Mouse (Mus musculus) layer of hippocampus, postnatal 36 days (tissue): ENCODE data around the gene Pgap3. TPM values are rescaled to one million over a fixed set of nuclear protein-coding genes. Genes with fewer than 3 reads are reported as not detected.
"Not testable (repeated sequence)": the region's sequence is repeated elsewhere in the genome, so short reads cannot be mapped to it uniquely, and the experiment has no call there.

ENCODE experiments used
- DNase-seq, 2 experiments: peaks; one replicate each; pipeline ENCODE4 v3.0.0; 2022
- total RNA-seq, 2 experiments: library from RNA; stranded (reverse); gene quantifications; 2 replicates each; pipeline ENCODE4 v1.2.3; 2021

The Pgap3 gene
- total RNA-seq, 2 experiments from 2014 or later, result 8.3 to 8.4 TPM

GRCm38 (mm10) chr11:98412273-98412796 lies 12.0 kb upstream of the Pgap3 start, which contains the start of gene Erbb2:
TSS of gene Erbb2 (plus strand) at chr11:98412470.
- DNase-seq, result peak in 1 of 2 experiments; percentile 22

DNA sequence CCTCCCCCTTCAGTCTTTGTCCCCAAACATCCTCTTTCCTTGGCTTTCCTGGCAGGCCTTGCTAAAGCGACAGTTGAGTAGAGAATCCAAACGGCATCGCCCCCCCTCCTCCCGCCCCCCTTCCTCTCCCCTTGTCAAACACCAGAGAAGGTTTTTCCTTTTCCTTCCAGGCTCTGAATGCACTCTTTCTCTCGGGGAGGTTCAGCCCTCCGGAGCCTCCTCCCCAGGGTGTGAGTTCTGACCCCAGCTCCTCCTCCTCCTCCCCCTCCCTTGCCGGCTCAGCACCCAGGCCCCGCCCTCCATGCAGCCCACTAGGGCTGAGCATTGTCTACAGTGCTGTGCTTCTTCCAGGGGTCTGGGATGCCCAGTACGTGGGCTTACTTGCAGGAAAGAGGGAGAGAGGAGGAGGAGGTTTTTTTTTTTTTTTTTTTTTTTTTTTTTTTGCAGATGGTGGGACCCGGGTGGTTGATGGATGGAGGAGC lies 9.1 kb upstream of the Pgap3 start:
- DNase-seq, result no peak

DNA sequence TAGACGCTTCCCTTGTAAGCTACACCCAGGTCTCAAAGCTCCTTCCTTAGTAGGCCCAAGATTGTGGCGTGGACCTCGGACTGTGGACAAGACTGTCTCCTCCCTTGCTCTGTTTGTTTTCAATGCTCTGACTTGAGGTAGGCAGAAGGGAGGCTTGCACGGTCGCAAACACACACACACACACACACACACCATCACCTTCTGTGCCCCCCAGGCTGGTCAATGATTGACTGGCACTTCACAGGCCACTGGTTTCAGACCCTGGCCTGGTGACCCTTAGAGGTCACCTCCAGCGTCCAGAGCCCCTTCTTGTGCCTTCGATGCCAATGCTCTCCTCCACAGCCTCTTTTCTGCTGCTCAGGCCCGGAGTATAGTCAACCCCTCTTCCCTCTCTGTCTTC lies 8.6 kb upstream of the Pgap3 start:
- no peak for DNase-seq

DNA sequence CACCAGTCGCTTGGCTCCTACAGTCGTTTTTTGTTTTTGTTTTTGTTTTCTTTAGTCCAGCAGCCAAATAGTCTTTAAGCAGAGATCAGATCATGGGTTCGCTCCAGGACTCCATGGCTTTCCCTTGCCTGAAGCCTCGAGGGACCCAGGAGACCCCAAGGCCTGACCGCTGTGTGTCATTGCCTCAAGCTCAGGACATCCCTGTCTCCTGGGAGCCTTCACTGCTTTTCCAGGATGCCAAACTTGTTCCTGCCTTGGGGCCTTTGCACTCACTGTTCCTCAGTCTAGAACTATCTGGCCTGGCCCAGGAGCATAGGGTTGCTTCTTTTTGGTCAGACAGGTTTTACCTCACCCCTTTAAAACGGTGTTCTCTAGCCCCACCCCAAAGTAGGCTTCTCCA lies 6.3 kb upstream of the Pgap3 start:
- DNase-seq, result no peak

DNA sequence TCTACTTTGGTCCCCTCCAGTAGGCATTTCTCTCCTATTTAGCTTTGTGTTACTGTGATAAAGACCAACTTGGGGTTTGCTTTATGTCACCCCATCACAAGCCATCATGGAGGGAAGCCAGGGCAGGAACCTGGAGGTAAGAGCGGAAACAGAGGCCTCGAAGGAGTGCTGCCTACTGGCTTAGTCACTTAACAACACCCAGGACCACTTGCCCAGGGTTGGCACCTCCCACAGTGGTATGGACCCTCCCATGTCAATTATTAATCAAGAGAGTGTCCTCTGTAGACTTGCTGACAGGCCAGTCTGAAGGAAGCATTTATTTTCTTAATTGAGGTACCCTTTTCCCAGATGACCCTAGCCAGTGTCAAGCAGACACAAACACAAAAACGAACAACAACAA lies 526 bp upstream of the Pgap3 start:
- no peak for DNase-seq

GRCm38 (mm10) chr11:98397946-98398345 lies 2.3 kb downstream of the Pgap3 start:
- DNase-seq, result no peak

DNA sequence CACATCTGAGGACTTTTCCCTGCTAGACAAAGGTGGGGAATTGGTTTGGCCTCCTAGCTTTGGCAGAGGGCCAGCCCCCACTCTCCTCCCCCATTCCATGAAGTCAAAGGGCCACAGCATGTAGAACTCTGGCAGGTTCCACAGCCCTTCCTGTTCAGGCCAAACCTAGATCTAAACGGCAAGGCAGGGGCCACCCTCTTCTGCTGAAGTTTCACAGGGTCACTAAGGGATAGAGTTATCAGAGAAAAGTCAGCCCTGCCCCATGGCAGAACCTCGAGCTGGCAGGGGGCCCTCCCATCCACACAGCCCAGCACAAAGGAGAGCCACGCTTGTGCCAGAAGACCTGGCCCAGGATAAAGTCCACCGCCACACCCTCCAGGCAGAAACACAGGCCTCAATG lies 5.2 kb downstream of the Pgap3 start:
- no peak for DNase-seq

GRCm38 (mm10) chr11:98394301-98394700 lies 6.0 kb downstream of the Pgap3 start:
- no peak for DNase-seq

- DNase-seq, result no peak
Observed at GRCm38 (mm10) chr11:98393317-98393716, 7.0 kb downstream of the Pgap3 start.

DNA sequence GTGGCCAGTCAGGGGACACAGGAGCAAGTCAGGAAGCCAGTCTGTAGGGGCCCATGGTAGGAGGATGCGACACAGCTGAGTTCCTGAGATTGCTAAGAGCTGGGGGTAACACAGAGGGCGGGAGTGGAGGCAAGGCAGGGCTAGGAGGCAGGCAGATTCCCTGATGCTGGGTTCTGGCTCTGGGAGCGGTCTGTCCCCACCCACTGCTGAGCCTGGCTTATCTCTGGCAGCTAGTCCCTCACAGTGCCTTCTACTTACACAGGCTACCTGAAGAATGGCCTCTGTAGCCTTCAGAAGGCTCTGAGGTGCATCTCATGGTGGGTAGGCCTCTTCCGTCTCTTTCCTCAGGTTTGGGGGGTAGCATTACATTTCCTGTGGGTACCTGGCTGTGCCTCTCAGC lies 7.6 kb downstream of the Pgap3 start:
- DNase-seq, result no peak

DNA sequence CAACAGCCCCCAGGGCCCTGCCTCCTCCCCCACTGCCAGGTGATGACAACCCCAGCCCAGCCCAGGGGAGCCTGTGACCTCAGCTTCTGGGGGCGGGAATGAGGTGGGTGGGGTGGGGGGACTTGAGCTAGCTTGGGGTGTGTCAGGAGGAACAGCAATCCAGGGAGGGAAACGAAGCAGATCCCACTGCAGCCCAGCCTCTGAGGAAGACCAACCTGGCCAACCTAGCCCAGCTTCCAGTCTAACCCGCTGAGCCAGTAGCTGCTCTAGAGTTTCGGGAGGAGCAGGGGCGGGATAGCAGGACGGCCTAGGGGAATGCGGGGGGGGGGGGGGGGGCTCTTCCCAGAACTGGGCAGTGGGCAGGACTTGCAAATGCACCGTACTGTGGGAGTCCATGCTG lies 8.3 kb downstream of the Pgap3 start:
- DNase-seq, result no peak

DNA sequence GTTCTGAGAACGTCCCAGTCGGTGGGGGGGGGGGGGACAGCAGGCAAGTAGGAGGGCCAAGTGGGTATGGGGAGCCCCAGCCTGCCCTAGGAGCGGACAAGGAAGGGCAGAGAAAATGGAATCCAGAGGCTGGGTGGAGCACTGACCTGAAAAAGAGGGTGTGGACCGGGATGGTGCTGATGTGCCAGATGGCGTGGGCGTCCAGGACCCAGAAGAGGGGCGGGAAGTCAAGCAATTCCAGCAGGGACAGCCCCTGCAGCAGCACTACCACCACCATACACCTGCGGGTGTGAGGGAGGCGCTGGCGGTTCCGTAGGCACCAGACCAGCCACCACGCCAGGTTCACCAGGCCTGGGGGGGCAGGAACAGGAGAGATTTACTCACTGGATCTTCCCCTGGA lies 10.1 kb downstream of the Pgap3 start:
- no peak for DNase-seq

DNA sequence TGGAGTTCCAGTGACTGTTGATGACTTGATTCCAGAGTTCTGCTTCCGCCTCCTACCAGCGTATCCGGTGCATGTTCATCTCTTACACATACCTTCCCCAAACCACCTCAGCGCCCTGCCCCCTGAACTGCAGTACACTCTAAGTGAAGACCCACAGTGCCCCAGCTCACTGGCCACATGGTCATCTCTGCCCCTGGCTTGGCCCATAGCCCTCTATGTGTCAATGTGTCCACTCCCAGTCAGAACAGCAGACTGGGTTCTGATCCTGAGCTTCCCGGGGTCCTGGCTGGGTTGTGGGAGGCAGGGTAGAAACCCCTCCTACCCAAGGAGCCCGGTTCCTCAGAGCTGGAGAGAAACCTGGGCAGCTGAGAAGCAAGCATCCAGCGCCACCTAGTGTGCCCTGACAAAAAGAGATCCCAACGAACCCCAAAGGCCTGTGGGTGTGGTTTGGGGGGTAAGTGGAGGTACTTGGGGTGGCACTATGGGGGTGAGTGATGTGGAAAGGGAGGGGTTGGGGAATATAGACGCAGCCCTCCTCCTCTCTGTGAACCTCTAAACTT lies 11.0 kb downstream of the Pgap3 start:
- peak; percentile 56 to 57 for DNase-seq

GRCm38 (mm10) chr11:98388282-98388681 lies 12.0 kb downstream of the Pgap3 start:
- no peak for DNase-seq

GRCm38 (mm10) chr11:98387056-98387577 lies 13.2 kb downstream of the Pgap3 start:
- no peak for DNase-seq

GRCm38 (mm10) chr11:98386596-98386995 lies 13.7 kb downstream of the Pgap3 start:
- no peak for DNase-seq

DNA sequence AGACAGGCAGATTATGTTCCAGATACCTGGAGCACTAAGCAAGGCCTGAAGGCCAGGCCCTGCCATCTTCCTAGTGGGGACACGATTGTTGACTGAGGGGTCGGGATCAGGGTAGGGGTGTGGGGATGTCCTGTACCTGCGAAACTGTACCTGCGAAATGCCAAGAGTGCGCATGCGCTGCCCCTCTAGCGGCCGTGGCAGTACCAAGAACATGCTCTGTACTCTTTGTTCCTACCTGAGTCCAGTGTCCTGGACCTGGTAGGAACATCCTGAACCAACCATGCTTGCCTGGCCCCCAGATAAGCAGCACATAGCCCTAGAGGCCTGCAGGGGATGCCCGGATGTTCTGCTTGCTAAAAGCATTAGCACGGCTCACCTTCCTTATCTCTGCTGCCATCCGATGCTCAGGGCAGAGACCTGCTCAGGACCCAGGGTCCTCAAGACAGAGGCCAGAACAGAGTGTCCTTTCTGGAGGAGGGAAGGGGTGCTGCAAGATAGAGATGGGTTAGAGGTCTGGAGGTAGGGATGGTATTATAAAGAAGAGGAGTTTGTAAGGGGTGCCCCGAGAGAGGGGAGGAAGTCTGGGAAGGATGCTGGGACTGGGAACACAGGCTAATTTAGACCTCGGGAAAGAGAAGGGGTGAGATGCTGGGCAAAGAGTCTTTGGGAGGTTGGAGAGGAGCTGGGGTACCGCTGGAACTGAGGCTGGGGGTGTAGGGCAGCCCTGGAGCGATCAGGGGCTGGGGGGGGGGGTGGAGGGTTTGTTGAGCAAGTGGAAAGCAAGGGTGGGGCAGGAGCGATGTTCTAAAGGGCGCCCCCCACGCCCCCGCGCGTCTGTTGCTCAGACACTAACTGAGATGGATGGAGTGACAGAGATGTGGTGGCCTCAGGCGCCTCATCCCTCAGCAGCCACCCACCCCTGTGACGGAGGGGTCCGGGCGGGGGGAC lies 14.4 kb downstream of the Pgap3 start, which contains the start of gene Pnmt:
Gene Pnmt, plus strand, starts transcription at position 813 of the 948 bp plus-strand sequence.
- no peak for DNase-seq

DNA sequence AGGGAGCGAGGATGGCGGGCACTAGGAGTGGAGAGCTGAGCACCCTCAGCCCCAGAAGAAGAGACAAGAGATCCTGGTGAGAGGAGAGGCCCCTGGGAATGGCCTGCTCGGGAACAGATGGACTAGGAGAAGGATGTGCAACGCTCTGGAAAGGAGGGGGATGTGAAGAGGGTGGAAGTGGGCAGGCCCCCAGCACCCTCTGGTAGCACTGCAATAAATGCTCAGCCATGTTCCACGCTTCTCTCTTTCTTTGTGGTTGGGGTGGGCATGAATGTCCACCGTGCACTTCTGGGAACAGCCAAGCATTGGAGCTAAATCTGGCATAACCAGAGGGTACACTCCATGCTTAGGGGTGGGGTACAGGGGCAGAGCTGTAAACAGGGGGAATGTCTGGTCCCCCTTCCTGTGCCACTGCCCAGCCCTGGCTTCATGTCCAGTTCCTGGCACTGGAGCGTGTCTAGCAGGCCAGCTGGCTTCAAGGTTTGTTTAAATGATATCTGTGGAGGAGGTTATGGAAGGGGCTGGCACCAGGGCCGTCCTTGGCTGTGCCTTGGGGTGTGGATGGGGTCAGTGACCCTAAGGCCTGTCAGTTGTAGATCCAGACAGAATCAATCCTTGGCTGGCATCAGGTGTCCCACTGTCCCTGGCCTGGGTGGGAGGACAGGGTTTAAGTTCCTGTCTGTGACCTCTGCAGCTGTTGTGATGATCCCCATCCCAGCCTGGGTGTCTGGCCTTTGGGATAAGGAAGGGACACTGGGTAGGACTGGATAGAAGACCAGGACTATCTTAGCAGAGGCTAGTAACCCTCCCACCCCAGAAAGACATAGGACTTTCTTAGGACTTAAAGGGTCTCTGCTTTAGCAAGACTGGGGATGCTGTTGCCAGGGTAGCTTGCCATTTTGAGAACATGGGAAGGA lies 15.3 kb downstream of the Pgap3 start:
- no peak for DNase-seq

GRCm38 (mm10) chr11:98384216-98384615 lies 16.1 kb downstream of the Pgap3 start:
- no peak for DNase-seq

GRCm38 (mm10) chr11:98383261-98384030 lies 16.8 kb downstream of the Pgap3 start, which contains the start of gene Tcap:
TSS of gene Tcap (plus strand) at chr11:98383811.
- no peak for DNase-seq

DNA sequence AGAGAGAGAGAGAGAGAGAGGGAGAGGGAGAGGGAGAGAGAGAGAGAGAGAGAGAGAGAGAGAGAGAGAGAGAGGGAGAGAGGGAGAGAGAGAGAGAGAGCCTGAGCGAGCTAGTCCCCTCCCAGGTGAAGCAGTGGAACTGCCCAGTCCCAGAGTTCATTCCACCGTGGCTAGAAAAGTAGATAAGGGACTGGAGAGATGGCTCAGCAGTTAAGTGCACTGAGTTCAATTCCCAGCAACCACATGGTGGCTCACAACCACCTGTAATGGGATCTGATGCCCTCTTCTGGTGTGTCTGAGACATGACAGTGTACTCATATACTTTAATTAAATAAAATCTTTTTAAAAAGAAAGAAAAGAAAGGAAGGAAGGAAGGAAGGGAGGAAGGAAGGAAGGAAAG lies 17.9 kb downstream of the Pgap3 start:
- not testable (repeated sequence) for DNase-seq
